Mouse (Mus musculus) embryonic facial prominence, embryonic 13.5 days (tissue): ENCODE measurements around the gene Mysm1. TPM values are rescaled to one million over a fixed set of nuclear protein-coding genes. Genes with fewer than 3 reads are reported as not detected.
A peak's percentile ranks its signal among the peaks of the same experiment; 100 is the strongest.

Experiments
- ATAC-seq: fragments of 200-750 bp; cut with Nextera tagmentation; 2 replicates; pipeline ENCODE4 v1.8.0; 2017; ENCODE audit warnings: low read depth; ENCODE audit not compliant: insufficient number of reproducible peaks, insufficient read depth, low FRiP score, low TSS enrichment
- H3K27ac ChIP-seq: fragments of 300-500 bp; sonication (generic); 2 replicates; pipeline ENCODE4 v1.5.1; 2015; ENCODE audit warnings: moderate library complexity, mild to moderate bottlenecking, inconsistent platforms
- H3K27me3 ChIP-seq: fragments of 300-500 bp; sonication (generic); 2 replicates; pipeline ENCODE4 v1.6.1; 2015; ENCODE audit warnings: mild to moderate bottlenecking, inconsistent platforms
- H3K36me3 ChIP-seq: fragments of 300-500 bp; sonication (generic); 2 replicates; pipeline ENCODE4 v1.6.1; 2015; ENCODE audit warnings: mild to moderate bottlenecking, inconsistent platforms
- H3K4me1 ChIP-seq: fragments of 300-500 bp; sonication (generic); 2 replicates; pipeline ENCODE4 v1.6.1; 2015; ENCODE audit warnings: inconsistent platforms
- H3K4me2 ChIP-seq: fragments of 300-500 bp; sonication (generic); 2 replicates; pipeline ENCODE4 v1.6.1; 2015; ENCODE audit warnings: moderate library complexity, mild to moderate bottlenecking, inconsistent platforms
- H3K4me3 ChIP-seq: fragments of 300-500 bp; sonication (generic); 2 replicates; pipeline ENCODE4 v1.5.1; 2015; ENCODE audit warnings: mild to moderate bottlenecking, inconsistent platforms
- H3K9ac ChIP-seq: fragments of 300-500 bp; sonication (generic); 2 replicates; pipeline ENCODE4 v1.6.1; 2015; ENCODE audit warnings: mild to moderate bottlenecking, inconsistent platforms
- H3K9me3 ChIP-seq: fragments of 300-500 bp; sonication (generic); 2 replicates; pipeline ENCODE4 v1.6.1; 2016; ENCODE audit warnings: inconsistent platforms
- WGBS: fragments of 180-500 bp; shearing (Covaris S2); methylation state at CpG from one replicate; pipeline ENCODE4 v1.1.7; 2015; ENCODE audit warnings: mixed read lengths; 5-methylcytosine and 5-hydroxymethylcytosine counted together
- polyA plus RNA-seq: library from polyadenylated mRNA; unstranded; fragments of >200 nt; fragmentation: Nextera tagmentation; extraction: Ambion mirVana; gene quantifications from 2 replicates; pipeline ENCODE4 v1.2.1, GENCODE M21; 2015

Gene Mysm1
- 36.0 and 38.1 TPM in 2 replicates for polyA plus RNA-seq

DNA sequence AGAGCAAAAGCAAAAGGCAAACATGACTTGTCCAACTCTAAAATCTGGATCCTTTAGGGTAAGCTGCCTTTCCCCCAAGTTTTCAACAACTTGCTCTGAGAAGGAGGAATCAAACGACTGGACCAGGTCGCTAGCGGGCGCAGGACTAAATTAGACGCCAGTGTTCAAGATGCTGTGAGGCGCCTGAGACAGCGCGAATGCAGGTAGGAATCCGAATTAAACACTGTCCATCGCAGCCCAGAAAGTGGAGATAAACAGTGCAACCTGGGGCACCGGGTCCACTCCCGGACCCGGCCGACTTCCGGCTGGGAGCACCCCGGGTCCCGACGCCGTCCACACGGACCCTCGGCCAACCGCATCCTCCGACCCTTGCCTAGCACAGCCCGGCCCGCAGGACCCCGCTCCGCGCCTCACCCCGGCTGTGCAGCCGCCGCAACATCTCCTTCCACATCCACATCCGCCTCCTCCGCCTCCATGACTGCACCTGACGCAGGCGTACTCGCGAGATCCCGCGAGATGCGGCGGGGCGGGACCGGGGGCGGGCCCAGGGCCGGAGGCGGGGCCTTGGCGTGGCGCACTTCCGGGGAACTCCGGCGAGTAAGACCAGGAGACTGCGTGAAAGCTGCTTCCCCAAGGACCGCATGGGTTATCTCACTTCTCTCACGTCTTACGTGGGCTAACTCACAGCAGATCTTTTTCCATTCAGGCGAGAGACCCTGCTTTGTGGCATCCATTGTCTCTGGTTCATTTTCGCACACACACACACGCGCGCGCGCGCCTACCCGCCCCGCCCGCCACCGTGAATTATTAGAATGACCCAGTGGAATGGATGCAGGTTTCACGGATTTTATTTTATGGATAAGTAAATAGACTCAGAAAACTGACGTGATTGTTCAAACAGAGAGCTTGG is at the start of gene Mysm1:
Gene Mysm1 (minus strand): TSS at position 511 of the 910 bp plus-strand sequence.
- Histone ChIP-seq H3K9ac (peak within 1 kb of the TSS; percentile 92), H3K27ac (peak within 1 kb of the TSS; percentile 87), H3K4me3 (peak within 1 kb of the TSS; percentile 86), H3K4me1 (peaks cover 12% of the 10 kb centered on the region), H3K4me2 (peak within 1 kb of the TSS; percentile 83), H3K36me3 (peaks cover 13% of the 10 kb centered on the region), H3K27me3 (no peaks in the 10 kb centered on the region), H3K9me3 (no peaks in the 10 kb centered on the region)
- ATAC-seq: peak; percentile 99
- WGBS: under 1% methylated on average over 69 of the region's 69 CpGs

DNA sequence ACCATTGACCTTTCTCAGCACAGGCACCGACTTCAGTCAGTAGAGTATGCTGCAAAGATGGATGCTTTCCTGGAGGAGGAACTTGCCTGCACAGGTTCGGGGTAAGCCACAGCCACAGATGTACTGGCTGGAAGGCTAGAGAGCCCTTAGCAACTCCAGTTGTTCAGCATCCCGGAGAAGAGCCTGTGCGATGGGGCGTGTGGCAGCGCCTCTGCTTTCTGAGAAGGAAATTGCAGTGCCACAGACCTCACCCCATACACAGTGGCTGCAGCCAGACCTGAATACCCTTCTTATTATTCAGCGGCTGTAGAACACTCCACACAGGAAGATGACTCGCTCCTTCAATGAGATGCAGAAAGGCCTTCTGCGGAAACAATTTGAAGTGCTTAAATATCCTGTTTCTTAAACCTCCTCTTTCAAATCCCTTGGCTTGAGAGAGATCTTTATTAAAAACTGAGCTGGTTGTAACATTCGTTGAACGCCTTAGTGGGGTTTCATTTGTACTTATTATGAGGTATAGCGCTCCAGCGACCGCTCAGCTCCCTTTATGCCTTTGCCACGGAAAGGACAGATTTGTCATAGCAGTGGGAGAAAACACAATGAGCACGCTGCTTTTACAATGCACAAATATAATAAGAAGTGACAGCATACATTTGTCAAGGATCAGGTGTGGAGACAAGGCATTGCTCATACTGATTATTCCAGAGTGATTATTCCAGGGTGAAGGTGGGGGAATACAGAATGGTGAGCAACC is 47.1 kb upstream of the Mysm1 start:
- Histone ChIP-seq H3K4me3 (no peak overlapping the region), H3K9me3 (no peaks in the 10 kb centered on the region), H3K36me3 (no peaks in the 10 kb centered on the region), H3K27ac (no peak overlapping the region), H3K9ac (no peak overlapping the region), H3K4me1 (no peaks in the 10 kb centered on the region), H3K4me2 (no peak overlapping the region), H3K27me3 (no peaks in the 10 kb centered on the region)
- no peak for ATAC-seq
- WGBS: 81% methylated on average over 16 of the region's 16 CpGs

DNA sequence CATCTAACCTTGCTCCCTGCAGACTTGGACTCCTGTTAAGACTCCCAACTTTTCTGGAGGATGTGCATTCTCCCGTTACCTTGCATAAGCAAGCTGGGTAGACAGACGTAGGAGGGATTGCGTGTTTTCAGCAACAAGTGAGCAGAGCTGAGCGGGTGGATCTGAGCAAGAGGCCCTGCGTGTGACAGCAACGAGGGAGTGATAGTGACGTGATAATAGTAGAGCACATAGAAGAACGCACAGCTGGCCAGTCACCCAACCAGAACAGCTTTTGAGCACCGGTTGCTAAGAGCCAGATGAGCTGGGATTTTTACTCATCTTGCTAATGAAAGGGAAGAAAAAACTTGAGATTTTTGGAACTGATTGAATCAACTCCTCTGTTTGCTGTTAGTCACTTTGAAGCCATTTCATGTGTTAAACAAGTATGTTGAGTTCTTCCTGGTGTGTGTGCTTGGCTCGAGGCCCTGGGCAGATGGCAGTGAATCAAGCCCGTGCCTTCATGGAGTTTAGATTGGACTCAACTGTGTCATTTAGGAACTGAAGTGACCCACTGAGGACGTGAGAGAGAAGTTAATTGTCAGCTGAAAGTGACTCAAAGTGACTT is 44.6 kb upstream of the Mysm1 start:
- WGBS: 78% methylated on average over 12 of the region's 12 CpGs
- Histone ChIP-seq H3K27ac (no peak overlapping the region), H3K4me1 (0 out of 2 replicates have a peak, but pooled peaks cover 2% of the 10 kb centered on the region), H3K9me3 (no peaks in the 10 kb centered on the region), H3K27me3 (no peaks in the 10 kb centered on the region), H3K36me3 (no peaks in the 10 kb centered on the region), H3K9ac (no peak overlapping the region), H3K4me2 (no peak overlapping the region), H3K4me3 (no peak overlapping the region)
- ATAC-seq: no peak

DNA sequence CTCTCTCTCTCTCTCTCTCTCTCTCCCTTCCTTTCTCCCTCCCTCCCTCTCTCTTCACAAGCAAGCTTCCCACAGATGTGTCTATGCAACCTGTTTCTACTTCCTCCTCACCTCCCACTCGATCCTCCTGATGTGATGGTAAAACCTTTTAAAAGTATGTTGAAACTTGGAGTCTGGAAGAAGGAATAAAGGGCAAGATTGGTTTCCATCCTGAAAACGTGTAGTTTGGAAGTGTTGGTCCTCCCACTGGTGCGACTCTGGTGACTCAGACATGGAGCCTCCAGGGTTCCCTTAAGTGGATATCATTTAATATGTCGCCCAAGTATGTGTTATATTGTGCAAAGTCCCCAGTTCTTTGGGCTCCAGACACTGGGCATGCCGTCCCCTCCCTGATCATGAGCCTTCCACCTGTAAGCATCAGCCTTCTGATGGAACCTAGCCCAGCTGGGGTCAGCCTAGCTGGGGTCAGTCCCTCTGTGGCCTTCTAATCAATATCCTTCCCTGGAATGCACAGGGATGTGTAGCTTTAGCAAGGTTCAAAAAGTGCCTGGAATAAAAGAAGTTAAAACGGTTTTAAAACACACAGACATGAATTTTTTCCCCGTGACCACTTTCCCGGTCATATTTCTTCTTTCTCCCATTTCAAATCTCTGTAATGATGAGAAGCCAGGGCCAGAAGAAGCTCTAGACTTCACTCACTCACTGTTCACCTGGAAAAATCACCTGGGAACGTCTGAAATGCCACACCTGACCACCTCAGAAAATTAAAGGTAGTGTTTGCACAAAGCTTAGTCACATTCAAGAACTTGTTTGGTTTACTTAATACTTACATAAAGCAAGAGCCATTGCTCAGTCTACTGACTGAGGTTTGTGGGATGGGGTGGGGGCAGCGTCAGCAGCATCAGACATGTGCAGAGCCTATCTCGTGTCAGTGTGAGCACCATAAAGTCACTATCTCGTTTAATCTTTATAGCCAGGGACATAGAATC is 43.0 kb upstream of the Mysm1 start:
- H3K4me3 ChIP-seq: no peak overlapping the region
- H3K27me3 ChIP-seq: no peaks in the 10 kb centered on the region
- no peak overlapping the region for H3K9ac ChIP-seq
- H3K36me3 ChIP-seq: no peaks in the 10 kb centered on the region
- H3K27ac ChIP-seq: no peak overlapping the region
- 0 out of 2 replicates have a peak, but pooled peaks cover 3% of the 10 kb centered on the region for H3K4me1 ChIP-seq
- no peaks in the 10 kb centered on the region for H3K9me3 ChIP-seq
- ATAC-seq: no peak
- 80% methylated on average over 12 of the region's 12 CpGs for WGBS
- H3K4me2 ChIP-seq: no peak overlapping the region

DNA sequence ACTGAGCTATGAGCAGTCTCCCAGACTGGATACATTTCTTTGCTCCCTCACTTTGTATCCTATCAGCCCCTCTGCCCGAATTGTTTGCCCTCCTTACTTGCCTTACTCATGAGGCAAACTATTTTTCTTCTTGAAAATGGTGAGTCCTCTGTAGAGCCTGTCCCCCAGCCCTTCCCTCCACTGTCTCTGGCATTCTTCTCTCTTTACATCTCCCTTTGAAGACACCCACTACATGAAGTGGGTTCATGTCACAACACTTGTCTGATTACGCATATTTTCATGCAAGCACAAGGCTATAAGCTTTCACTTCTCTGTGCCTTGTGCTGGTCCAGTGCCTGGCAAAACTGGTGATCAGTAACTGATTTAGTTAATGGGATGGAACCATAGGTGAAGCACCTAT is 41.3 kb upstream of the Mysm1 start:
- no peak for ATAC-seq
- Histone ChIP-seq H3K4me2 (no peak overlapping the region), H3K9me3 (no peaks in the 10 kb centered on the region), H3K27me3 (no peaks in the 10 kb centered on the region), H3K4me3 (no peak overlapping the region), H3K27ac (no peak overlapping the region), H3K9ac (no peak overlapping the region), H3K4me1 (0 out of 2 replicates have a peak, but pooled peaks cover 3% of the 10 kb centered on the region), H3K36me3 (no peaks in the 10 kb centered on the region)
- 82% methylated on average over 2 of the region's 2 CpGs for WGBS

DNA sequence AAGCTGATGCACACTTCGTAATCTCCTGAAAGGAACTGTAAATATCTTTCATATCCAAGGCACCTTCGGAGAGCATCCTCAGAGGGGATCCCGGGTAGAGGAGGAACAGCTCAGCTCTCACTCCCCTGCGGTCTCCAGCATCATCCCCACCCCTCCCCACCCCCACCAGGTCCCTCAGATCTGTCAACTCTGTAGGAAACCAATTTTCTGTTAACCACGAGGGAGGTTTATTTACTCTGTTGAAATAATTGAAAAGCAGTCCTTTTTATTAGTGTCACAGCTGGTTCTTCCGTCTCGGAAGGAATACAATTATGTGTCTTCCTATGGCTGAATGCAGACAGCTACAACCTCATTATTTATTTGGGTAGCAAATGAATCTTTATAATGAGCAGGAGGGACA is 39.3 kb upstream of the Mysm1 start:
- Histone ChIP-seq H3K4me3 (no peak overlapping the region), H3K27me3 (no peaks in the 10 kb centered on the region), H3K4me1 (0 out of 2 replicates have a peak, but pooled peaks cover 3% of the 10 kb centered on the region), H3K27ac (no peak overlapping the region), H3K9ac (no peak overlapping the region), H3K9me3 (no peaks in the 10 kb centered on the region), H3K36me3 (no peaks in the 10 kb centered on the region), H3K4me2 (no peak overlapping the region)
- ATAC-seq: no peak
- WGBS: 39% methylated on average over 7 of the region's 7 CpGs

DNA sequence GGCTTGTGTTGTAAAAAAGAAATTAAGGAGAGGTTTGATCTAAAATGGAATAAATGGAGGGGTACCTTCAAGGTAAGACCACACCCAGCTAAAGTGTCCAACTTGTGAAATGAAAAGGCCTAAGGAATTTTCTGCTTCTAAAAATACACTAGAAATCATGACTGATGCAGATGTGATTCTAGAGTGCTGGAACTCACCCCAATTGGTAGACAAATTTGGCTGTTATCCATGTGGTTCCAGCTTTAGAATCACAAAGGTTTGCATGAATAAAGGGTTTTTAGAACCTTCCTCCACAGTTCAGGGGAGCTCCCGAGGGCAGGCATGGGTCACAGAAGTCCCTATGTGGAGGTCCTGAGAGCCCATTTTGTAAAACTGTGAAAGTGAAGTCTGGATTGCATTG is 33.8 kb upstream of the Mysm1 start:
- Histone ChIP-seq H3K9me3 (no peaks in the 10 kb centered on the region), H3K9ac (no peak overlapping the region), H3K4me3 (no peak overlapping the region), H3K36me3 (no peaks in the 10 kb centered on the region), H3K4me2 (no peak overlapping the region), H3K27ac (no peak overlapping the region), H3K4me1 (no peaks in the 10 kb centered on the region), H3K27me3 (peaks cover 7% of the 10 kb centered on the region; the same call in 1 of the 2 replicates)
- no peak for ATAC-seq
- 74% methylated on average over 1 of the region's 1 CpGs for WGBS

DNA sequence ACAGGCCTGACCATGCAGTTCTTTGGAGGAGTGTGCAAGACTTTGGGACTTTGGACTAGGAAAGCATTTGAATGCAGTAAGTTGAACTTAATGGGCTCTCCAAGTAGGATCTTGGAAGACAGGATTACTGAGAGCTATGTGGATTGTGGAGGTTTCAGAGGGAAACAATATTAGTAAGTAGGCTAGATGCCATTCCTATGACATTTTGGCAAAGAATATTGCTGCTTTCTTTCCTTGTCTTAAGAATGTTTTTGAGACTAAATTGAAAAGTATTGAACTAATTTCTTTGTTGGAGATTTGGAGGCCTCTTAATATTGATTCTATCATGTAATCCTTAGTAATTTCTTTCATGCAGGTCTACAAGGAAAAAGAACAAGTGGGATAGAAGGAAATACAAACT is 33.4 kb upstream of the Mysm1 start:
- H3K9me3 ChIP-seq: no peaks in the 10 kb centered on the region
- H3K4me1 ChIP-seq: no peaks in the 10 kb centered on the region
- no peak overlapping the region for H3K4me2 ChIP-seq
- no peak for ATAC-seq
- no peak overlapping the region for H3K27ac ChIP-seq
- H3K27me3 ChIP-seq: peaks cover 7% of the 10 kb centered on the region; the same call in 1 of the 2 replicates
- no peak overlapping the region for H3K9ac ChIP-seq
- H3K36me3 ChIP-seq: no peaks in the 10 kb centered on the region
- H3K4me3 ChIP-seq: no peak overlapping the region

DNA sequence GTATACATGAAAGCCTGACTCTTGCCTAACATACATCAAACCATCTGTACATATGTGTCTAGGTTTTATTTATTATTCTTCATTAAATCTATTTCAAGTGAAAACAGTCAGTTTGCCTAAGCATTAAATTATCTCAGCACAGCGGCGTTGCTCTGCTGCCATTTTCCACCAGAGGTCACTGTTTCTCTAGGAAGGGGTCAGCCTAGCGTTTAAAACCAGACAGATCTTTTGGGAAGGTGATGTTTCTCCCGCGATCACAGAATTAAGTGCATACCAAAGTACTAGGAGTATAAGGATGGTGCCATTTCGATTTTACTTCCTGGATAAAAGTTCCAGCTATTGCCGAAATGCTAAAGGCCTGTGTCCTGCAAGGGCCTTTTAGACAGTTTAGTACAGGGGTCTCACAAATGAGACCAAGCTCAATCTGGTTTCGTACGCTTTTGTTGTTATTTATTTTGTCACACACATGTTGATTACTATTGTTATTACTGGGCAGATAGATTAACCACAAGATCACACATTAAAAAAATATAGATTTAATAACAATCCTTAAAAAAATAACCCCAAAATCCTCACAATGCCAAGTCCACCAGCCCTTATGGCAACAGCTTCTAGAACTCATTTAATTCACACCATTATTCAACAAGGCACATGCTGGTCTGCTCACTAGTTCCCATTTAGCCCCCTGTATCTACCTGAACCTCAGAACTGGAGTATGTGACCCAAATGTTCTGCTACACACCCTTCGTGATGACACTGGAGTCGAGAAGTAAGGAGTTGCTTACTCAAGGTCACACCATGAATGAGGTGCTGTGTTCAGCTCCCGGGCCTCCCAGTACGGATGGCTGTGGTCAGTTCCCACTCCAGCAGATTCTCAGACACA is 29.5 kb upstream of the Mysm1 start:
- H3K9me3 ChIP-seq: no peaks in the 10 kb centered on the region
- 39% methylated on average over 13 of the region's 13 CpGs for WGBS
- H3K4me3 ChIP-seq: no peak overlapping the region
- no peaks in the 10 kb centered on the region for H3K36me3 ChIP-seq
- no peak overlapping the region for H3K27ac ChIP-seq
- no peaks in the 10 kb centered on the region for H3K4me1 ChIP-seq
- no peak overlapping the region for H3K9ac ChIP-seq
- ATAC-seq: 0 out of 2 replicates have a peak, but pooled peaks have one; percentile 64
- peaks cover 7% of the 10 kb centered on the region; the same call in 1 of the 2 replicates for H3K27me3 ChIP-seq
- H3K4me2 ChIP-seq: peak overlapping the region; percentile 14; the same call in 1 of the 2 replicates

DNA sequence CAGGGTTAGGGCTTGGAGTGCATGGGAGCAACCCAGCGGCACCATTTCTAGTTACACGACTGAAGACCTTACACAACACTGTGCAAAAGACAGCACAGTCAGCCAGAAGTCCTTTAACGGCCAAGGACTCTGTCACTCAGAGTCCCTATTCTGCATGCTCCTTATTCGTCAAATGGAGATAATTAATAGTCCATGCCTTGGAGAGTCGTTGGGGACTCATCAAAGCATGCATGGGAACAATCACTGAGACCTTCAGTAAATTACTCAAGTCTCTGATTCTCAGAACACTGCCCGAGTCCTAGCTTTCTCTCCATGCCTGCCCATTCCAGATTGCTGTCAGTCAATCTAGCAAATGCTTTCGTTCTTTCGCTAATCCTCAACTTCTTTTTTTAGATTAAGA is 28.9 kb upstream of the Mysm1 start:
- no peaks in the 10 kb centered on the region for H3K9me3 ChIP-seq
- 36% methylated on average over 8 of the region's 8 CpGs for WGBS
- H3K27ac ChIP-seq: no peak overlapping the region
- no peaks in the 10 kb centered on the region for H3K36me3 ChIP-seq
- H3K9ac ChIP-seq: no peak overlapping the region
- no peak overlapping the region for H3K4me3 ChIP-seq
- peaks cover 7% of the 10 kb centered on the region; the same call in 1 of the 2 replicates for H3K27me3 ChIP-seq
- peak overlapping the region; percentile 14; the same call in 1 of the 2 replicates for H3K4me2 ChIP-seq
- H3K4me1 ChIP-seq: no peaks in the 10 kb centered on the region
- ATAC-seq: no peak
